Mouse (Mus musculus) forebrain, postnatal 0 days (tissue): ENCODE measurements around the gene Tsga8. TPM values are rescaled to one million over a fixed set of nuclear protein-coding genes. Genes with fewer than 3 reads are reported as not detected.

ENCODE experiments used
- ATAC-seq: fragments of 200-750 bp; cut with Nextera tagmentation; 2 replicates; pipeline ENCODE4 v1.8.0; 2017; ENCODE audit warnings: mild to moderate bottlenecking, moderate library complexity
- DNase-seq: peaks from one replicate; pipeline ENCODE4 v3.0.0-alpha.2; 2015
- H3K27ac ChIP-seq: fragments of 300-500 bp; sonication (generic); 2 replicates; pipeline ENCODE4 v1.5.1; 2014; ENCODE audit warnings: low read depth, mild to moderate bottlenecking, antibody characterized with exemption, low read length, moderate library complexity, mixed read lengths
- H3K27me3 ChIP-seq: fragments of 300-500 bp; sonication (generic); 2 replicates; pipeline ENCODE4 v1.6.1; 2014; ENCODE audit warnings: mild to moderate bottlenecking, low read length, mixed read lengths; ENCODE audit not compliant: insufficient read depth
- H3K36me3 ChIP-seq: fragments of 300-500 bp; sonication (generic); 2 replicates; pipeline ENCODE4 v1.6.1; 2014; ENCODE audit warnings: mild to moderate bottlenecking, moderate library complexity; ENCODE audit not compliant: insufficient read depth
- H3K4me1 ChIP-seq: fragments of 300-500 bp; sonication (generic); 2 replicates; pipeline ENCODE4 v1.6.1; 2014; ENCODE audit warnings: antibody characterized with exemption; ENCODE audit not compliant: insufficient read depth
- H3K4me2 ChIP-seq: fragments of 300-500 bp; sonication (generic); 2 replicates; pipeline ENCODE4 v1.6.1; 2014; ENCODE audit warnings: low read depth, mild to moderate bottlenecking, moderate library complexity
- H3K4me3 ChIP-seq: fragments of 300-500 bp; sonication (generic); 2 replicates; pipeline ENCODE4 v1.5.1; 2014; ENCODE audit warnings: low read depth, low read length, mixed read lengths
- H3K9ac ChIP-seq: fragments of 300-500 bp; sonication (generic); 2 replicates; pipeline ENCODE4 v1.6.1; 2014; ENCODE audit warnings: mild to moderate bottlenecking
- H3K9me3 ChIP-seq: fragments of 300-500 bp; sonication (generic); 2 replicates; pipeline ENCODE4 v1.6.1; 2016; ENCODE audit warnings: low read length
- CTCF ChIP-seq: sonication (generic); IDR thresholded peaks from 2 replicates; pipeline ENCODE4 v1.5.1; 2016; ENCODE audit warnings: antibody characterized with exemption, control low read depth, low read depth
- WGBS: fragments of 180-500 bp; shearing (Covaris S2); extraction: QIAGEN DNeasy Blood & Tissue Kit; methylation state at CpG from one replicate; pipeline ENCODE4 v1.1.7; 2014; 5-methylcytosine and 5-hydroxymethylcytosine counted together
- polyA plus RNA-seq: library from polyadenylated mRNA; unstranded; fragments of >200 nt; fragmentation: Nextera tagmentation; extraction: Ambion mirVana; gene quantifications from 2 replicates; pipeline ENCODE4 v1.2.1, GENCODE M21; 2015
- total RNA-seq: library from RNA; depleted of rRNA; stranded (reverse); fragments of >200 nt; gene quantifications from 2 replicates; pipeline ENCODE4 v1.2.3, GENCODE M21; 2014; rRNA removed

Gene Tsga8
- not detected in 2 replicates for total RNA-seq
- not detected in 2 replicates for polyA plus RNA-seq

DNA sequence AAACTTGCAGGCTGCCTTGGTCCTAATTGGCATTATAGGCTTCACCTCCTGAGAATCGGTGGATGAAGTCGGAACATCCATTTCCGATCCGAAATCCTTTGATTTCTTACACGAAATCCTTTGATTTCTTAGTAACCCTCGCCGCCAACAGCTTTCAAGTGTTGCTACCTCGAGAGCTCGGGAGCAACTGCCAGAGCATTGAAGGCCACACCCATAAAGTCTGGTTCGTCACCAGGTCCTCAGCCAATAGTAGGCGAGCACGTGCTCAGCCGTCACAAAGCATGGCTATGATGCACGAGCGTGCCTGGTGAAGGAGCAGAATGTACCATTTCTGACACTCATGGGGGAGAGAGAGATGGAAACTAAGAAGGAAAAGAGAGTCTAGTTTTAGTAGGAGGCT, at the start of gene Tsga8:
TSS of gene Tsga8 (minus strand) at position 327 of the 400 bp plus-strand sequence.
- H3K9me3 ChIP-seq = no peaks in the 10 kb centered on the region
- DNase-seq = no peak
- ATAC-seq = no peak

More for the DNA sequence above, at the start of gene Tsga8:
- Histone ChIP-seq H3K4me3 (no peak within 1 kb of the TSS), H3K9ac (no peak within 1 kb of the TSS), H3K4me2 (no peak within 1 kb of the TSS), H3K27ac (no peak within 1 kb of the TSS), H3K36me3 (no peaks in the 10 kb centered on the region), H3K4me1 (no peaks in the 10 kb centered on the region), H3K27me3 (no peaks in the 10 kb centered on the region)
- WGBS = 95% methylated on average over 15 of the region's 15 CpGs
- no peak for TF ChIP-seq CTCF
